Mouse (Mus musculus) brain, embryonic 18.5 days (tissue): ENCODE results near the gene Rin1.

Source experiments
- DNase-seq: peaks from one replicate; pipeline ENCODE4 v3.0.0-alpha.2; 2012; ENCODE audit warnings: low read depth, low spot score

The Rin1 gene

GRCm38 (mm10) chr19:5041588-5041987 lies 8.7 kb upstream of the Rin1 start:
- DNase-seq = no peak

- DNase-seq = no peak
These were observed 4.8 kb upstream of the Rin1 start for GRCm38 (mm10) chr19:5045531-5045930.

GRCm38 (mm10) chr19:5048138-5049056 lies 1.9 kb upstream of the Rin1 start:
- no peak for DNase-seq

- no peak for DNase-seq
These were observed 956 bp upstream of the Rin1 start for GRCm38 (mm10) chr19:5049325-5049724.

GRCm38 (mm10) chr19:5051031-5051430 lies 750 bp downstream of the Rin1 start:
- DNase-seq = no peak

GRCm38 (mm10) chr19:5051515-5051914 lies 1.2 kb downstream of the Rin1 start:
- DNase-seq = no peak

- DNase-seq = no peak
These were observed 2.0 kb downstream of the Rin1 start for GRCm38 (mm10) chr19:5052166-5052822.

GRCm38 (mm10) chr19:5052853-5053252 lies 2.6 kb downstream of the Rin1 start:
- DNase-seq = no peak

GRCm38 (mm10) chr19:5053909-5054308 lies 3.6 kb downstream of the Rin1 start:
- DNase-seq = no peak

GRCm38 (mm10) chr19:5056251-5056650 lies 6.0 kb downstream of the Rin1 start:
- DNase-seq = no peak

- no peak for DNase-seq
These were observed 7.8 kb downstream of the Rin1 start for GRCm38 (mm10) chr19:5057876-5058775.

- DNase-seq = no peak
These were observed 8.8 kb downstream of the Rin1 start for GRCm38 (mm10) chr19:5058801-5059771.

- no peak for DNase-seq
These were observed 10.4 kb downstream of the Rin1 start for GRCm38 (mm10) chr19:5060365-5061330.

- no peak for DNase-seq
These were observed 11.8 kb downstream of the Rin1 start for GRCm38 (mm10) chr19:5062041-5062440.

- DNase-seq = no peak
These were observed 12.2 kb downstream of the Rin1 start for GRCm38 (mm10) chr19:5062446-5062845.

GRCm38 (mm10) chr19:5065104-5065503 lies 14.8 kb downstream of the Rin1 start:
- no peak for DNase-seq

- DNase-seq = no peak
These were observed 16.9 kb downstream of the Rin1 start for GRCm38 (mm10) chr19:5067040-5067799.

- no peak for DNase-seq
These were observed 17.7 kb downstream of the Rin1 start, which contains the start of gene Cd248 for GRCm38 (mm10) chr19:5067867-5068569. Gene Cd248, plus strand, starts transcription at chr19:5068078.
